Mouse (Mus musculus): ENCODE results near the gene Colq.

GRCm38 (mm10) chr14:31575866-31576265 is 15.3 kb downstream of the Colq start:
- TF ChIP-seq POLR2A (IDR thresholded peaks at IDR 0.05; ENCODE audit: borderline replicate concordance, extremely low read depth, low read depth, low read length) (no peak), CTCF (IDR thresholded peaks at IDR 0.05; ENCODE audit: insufficient read depth, low read length) (no peak)

All from lung, adult 2 months (tissue).